Mouse (Mus musculus): ENCODE measurements around the gene Kmt5b. TPM values are rescaled to one million over a fixed set of nuclear protein-coding genes. Genes with fewer than 3 reads are reported as not detected.

The Kmt5b gene
- polyA plus RNA-seq, 1 experiment from 2014 or later: 34.3 TPM

DNA sequence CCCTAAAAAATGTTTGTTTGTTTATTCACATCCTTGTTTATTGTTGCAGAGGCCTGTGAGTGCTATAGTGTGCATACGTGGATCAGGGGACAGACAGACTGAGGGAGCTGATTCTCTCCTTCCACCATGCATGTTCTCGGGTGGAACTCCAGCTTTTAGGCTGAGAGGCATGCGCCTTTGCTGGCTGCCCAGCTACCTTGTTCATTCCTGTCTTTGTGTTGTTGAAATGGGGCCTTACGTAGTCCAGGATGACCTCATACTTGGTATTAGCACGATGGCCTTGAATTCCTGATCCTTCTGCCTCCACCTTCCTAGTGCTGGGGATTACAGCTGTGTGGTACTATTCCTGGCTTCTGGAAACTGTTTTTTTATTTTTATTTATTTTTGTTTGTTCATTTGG lies 80.5 kb downstream of the Kmt5b start:
- Histone ChIP-seq H3K4me3 (ENCODE audit: low read depth, low read length) (no peak overlapping the region), H3K4me2 (no peak overlapping the region), H3K9me3 (ENCODE audit: low read depth, low read length) (no peaks in the 10 kb centered on the region), H3K27me3 (ENCODE audit: insufficient read depth, low read length) (no peaks in the 10 kb centered on the region), H3K9ac (no peak overlapping the region), H3K4me1 (ENCODE audit: insufficient read depth) (0 out of 2 replicates have a peak, but pooled peaks cover 3% of the 10 kb centered on the region), H3K27ac (ENCODE audit: low read depth) (no peak overlapping the region), H3K36me3 (ENCODE audit: insufficient read depth) (no peaks in the 10 kb centered on the region)
- ATAC-seq (ENCODE audit: insufficient read depth): no peak
- no peak for DNase-seq
- no peak for TF ChIP-seq CTCF (IDR thresholded peaks at IDR 0.05; ENCODE audit: low read depth)
- 73% methylated on average over 5 of the region's 5 CpGs for WGBS

GRCm38 (mm10) chr19:3848207-3848808 lies 81.1 kb downstream of the Kmt5b start:
- Histone ChIP-seq H3K36me3 (ENCODE audit: insufficient read depth) (no peaks in the 10 kb centered on the region), H3K9ac (no peak overlapping the region), H3K27me3 (ENCODE audit: insufficient read depth, low read length) (no peaks in the 10 kb centered on the region), H3K9me3 (ENCODE audit: low read depth, low read length) (no peaks in the 10 kb centered on the region), H3K4me3 (ENCODE audit: low read depth, low read length) (no peak overlapping the region), H3K27ac (ENCODE audit: low read depth) (no peak overlapping the region), H3K4me1 (ENCODE audit: insufficient read depth) (peaks cover 7% of the 10 kb centered on the region), H3K4me2 (no peak overlapping the region)
- no peak for TF ChIP-seq CTCF (IDR thresholded peaks at IDR 0.05; ENCODE audit: low read depth)
- 77% methylated on average over 7 of the region's 7 CpGs for WGBS
- DNase-seq (no peak), ATAC-seq (ENCODE audit: insufficient read depth) (no peak)

DNA sequence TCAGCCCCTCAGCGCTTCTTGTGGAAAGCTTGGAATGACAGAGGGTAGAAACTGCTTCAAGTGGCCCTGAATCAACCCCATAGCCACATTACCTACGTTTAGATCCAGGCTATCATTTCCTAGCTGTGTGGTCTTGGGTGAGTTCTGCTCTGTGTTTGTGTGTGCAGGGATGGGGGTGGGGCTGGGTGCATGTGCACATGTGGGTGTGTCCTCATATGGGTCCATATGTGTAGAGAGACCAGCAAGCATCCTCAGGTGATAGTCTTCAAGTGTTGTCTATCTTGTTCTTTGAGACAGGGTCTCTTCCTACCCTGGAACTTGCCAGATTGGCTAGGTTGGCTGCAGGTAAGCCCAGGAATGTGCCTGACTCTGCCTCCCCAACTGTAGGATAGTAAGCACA lies 82.0 kb downstream of the Kmt5b start:
- DNase-seq: no peak
- WGBS: 88% methylated on average over 2 of the region's 2 CpGs
- Histone ChIP-seq H3K9me3 (ENCODE audit: low read depth, low read length) (no peaks in the 10 kb centered on the region), H3K4me2 (no peak overlapping the region), H3K4me3 (ENCODE audit: low read depth, low read length) (no peak overlapping the region), H3K36me3 (ENCODE audit: insufficient read depth) (no peaks in the 10 kb centered on the region), H3K27ac (ENCODE audit: low read depth) (no peak overlapping the region), H3K27me3 (ENCODE audit: insufficient read depth, low read length) (no peaks in the 10 kb centered on the region), H3K9ac (no peak overlapping the region), H3K4me1 (ENCODE audit: insufficient read depth) (peaks cover 14% of the 10 kb centered on the region)
- no peak for TF ChIP-seq CTCF (IDR thresholded peaks at IDR 0.05; ENCODE audit: low read depth)
- no peak for ATAC-seq (ENCODE audit: insufficient read depth)

DNA sequence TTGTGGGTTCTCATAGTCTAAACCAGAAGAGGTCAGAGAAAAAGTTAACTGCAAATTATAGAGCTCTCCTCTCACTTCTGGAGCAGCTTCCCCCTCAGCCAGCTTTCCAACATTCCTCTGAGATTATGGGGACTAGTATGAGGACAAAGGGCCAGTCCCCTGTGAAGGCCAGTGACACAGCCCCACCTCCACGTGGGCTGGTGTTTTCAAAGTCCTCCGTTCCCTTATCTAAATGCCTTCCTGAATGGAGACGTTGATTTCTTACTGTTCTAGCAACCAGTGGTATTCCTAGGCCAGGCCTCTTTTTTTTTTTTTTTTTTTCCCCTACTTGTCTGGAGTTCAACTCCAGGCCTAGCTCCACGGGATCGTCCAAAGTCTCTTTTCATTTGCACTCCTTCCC lies 82.9 kb downstream of the Kmt5b start:
- peak; percentile 14 for DNase-seq
- H3K4me2 ChIP-seq: no peak overlapping the region
- H3K9ac ChIP-seq: no peak overlapping the region
- H3K4me1 ChIP-seq (ENCODE audit: insufficient read depth): peaks cover 14% of the 10 kb centered on the region
- ATAC-seq (ENCODE audit: insufficient read depth): no peak
- no peak overlapping the region for H3K4me3 ChIP-seq (ENCODE audit: low read depth, low read length)
- H3K9me3 ChIP-seq (ENCODE audit: low read depth, low read length): no peaks in the 10 kb centered on the region
- H3K27ac ChIP-seq (ENCODE audit: low read depth): no peak overlapping the region
- H3K27me3 ChIP-seq (ENCODE audit: insufficient read depth, low read length): no peaks in the 10 kb centered on the region
- TF ChIP-seq CTCF (IDR thresholded peaks at IDR 0.05; ENCODE audit: low read depth): no peak
- no peaks in the 10 kb centered on the region for H3K36me3 ChIP-seq (ENCODE audit: insufficient read depth)
- 35% methylated on average over 5 of the region's 5 CpGs for WGBS

DNA sequence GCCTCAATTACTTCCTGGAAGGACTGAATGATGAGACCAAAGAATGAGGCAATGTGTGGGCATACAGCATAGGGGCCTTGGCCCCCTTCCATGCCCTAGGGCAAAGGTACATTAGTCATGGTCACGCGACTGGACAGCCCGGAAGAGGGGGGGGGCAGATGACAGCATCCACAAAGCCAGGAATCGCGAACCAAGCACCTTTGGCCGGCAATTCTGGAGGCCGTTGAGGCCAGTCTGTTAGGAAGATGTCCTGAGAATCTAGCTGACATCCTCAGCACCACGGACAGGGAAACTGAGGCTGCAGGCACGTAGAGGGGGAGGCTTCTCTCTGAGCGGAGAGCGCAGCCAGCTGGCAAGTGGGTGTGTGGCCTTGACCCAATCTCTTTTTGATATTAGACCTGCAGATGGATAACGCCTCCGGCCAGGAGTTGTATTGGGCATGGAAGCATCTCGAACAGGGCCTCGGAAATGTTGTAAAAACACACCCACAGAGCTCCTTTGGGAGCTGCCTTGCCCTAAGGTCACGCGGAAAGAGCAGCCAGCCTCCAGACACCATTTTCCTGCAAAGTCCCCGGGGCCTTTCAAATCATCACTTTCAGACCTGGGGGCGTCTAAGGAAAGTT lies 83.7 kb downstream of the Kmt5b start:
- Histone ChIP-seq H3K9ac (peak overlapping the region; percentile 88), H3K9me3 (ENCODE audit: low read depth, low read length) (no peaks in the 10 kb centered on the region), H3K27ac (ENCODE audit: low read depth) (peak overlapping the region; percentile 69; the same call in 1 of the 2 replicates), H3K27me3 (ENCODE audit: insufficient read depth, low read length) (no peaks in the 10 kb centered on the region), H3K36me3 (ENCODE audit: insufficient read depth) (no peaks in the 10 kb centered on the region), H3K4me2 (peak overlapping the region; percentile 84), H3K4me1 (ENCODE audit: insufficient read depth) (peaks cover 14% of the 10 kb centered on the region), H3K4me3 (ENCODE audit: low read depth, low read length) (peak overlapping the region; percentile 90)
- TF ChIP-seq CTCF (IDR thresholded peaks at IDR 0.05; ENCODE audit: low read depth): no peak
- no peak for DNase-seq
- 6% methylated on average over 19 of the region's 19 CpGs for WGBS
- no peak for ATAC-seq (ENCODE audit: insufficient read depth)

GRCm38 (mm10) chr19:3851502-3851962 lies 84.3 kb downstream of the Kmt5b start, which contains the start of gene Chka:
Gene Chka, plus strand, starts transcription at chr19:3851773.
- H3K36me3 ChIP-seq (ENCODE audit: insufficient read depth): no peaks in the 10 kb centered on the region
- H3K9me3 ChIP-seq (ENCODE audit: low read depth, low read length): no peaks in the 10 kb centered on the region
- peak; percentile 99 for ATAC-seq (ENCODE audit: insufficient read depth)
- peak; percentile 98 for DNase-seq
- H3K27me3 ChIP-seq (ENCODE audit: insufficient read depth, low read length): no peaks in the 10 kb centered on the region
- H3K4me2 ChIP-seq: peak within 1 kb of the TSS; percentile 84
- H3K4me3 ChIP-seq (ENCODE audit: low read depth, low read length): peak within 1 kb of the TSS; percentile 90
- TF ChIP-seq CTCF (IDR thresholded peaks at IDR 0.05; ENCODE audit: low read depth): peak; percentile 34
- peak within 1 kb of the TSS; percentile 88 for H3K9ac ChIP-seq
- under 1% methylated on average over 53 of the region's 54 CpGs for whole genome bisulfite sequencing
- peak within 1 kb of the TSS; percentile 99 for H3K27ac ChIP-seq (ENCODE audit: low read depth)
- H3K4me1 ChIP-seq (ENCODE audit: insufficient read depth): peaks cover 14% of the 10 kb centered on the region

DNA sequence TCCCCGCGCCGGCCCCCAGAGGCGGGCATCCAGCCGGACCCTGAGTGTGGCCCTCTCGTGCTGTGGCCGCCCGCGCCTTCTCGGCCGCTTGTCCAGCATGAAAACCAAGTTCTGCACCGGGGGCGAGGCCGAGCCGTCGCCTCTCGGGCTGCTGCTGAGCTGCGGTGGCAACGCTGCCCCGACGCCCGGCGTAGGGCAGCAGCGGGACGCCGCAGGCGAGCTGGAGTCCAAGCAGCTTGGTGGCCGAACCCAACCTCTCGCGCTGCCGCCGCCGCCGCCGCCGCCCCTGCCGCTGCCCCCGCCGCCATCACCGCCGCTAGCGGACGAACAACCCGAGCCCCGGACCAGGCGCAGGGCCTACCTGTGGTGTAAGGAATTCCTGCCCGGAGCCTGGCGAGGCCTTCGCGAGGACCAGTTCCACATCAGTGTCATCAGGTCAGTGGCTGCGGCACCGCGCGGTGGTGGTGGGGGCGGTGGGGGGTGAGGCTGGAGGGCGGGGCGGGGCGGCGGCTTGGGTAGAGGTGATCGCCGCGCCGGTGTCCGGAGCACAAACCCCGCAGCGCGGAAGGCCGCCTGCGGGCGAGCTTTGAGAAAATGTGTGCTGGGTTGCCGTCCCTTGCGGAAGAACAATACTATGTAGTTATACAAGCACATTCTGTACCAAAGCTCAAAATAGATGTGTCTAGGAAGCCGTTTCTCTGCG lies 84.9 kb downstream of the Kmt5b start:
- WGBS: under 1% methylated on average over 65 of the region's 74 CpGs
- no peak for TF ChIP-seq CTCF (IDR thresholded peaks at IDR 0.05; ENCODE audit: low read depth)
- Histone ChIP-seq H3K27me3 (ENCODE audit: insufficient read depth, low read length) (no peaks in the 10 kb centered on the region), H3K27ac (ENCODE audit: low read depth) (peak overlapping the region; percentile 99), H3K4me2 (peak overlapping the region; percentile 84), H3K4me1 (ENCODE audit: insufficient read depth) (peaks cover 14% of the 10 kb centered on the region), H3K36me3 (ENCODE audit: insufficient read depth) (no peaks in the 10 kb centered on the region), H3K9ac (peak overlapping the region; percentile 88), H3K9me3 (ENCODE audit: low read depth, low read length) (no peaks in the 10 kb centered on the region), H3K4me3 (ENCODE audit: low read depth, low read length) (peak overlapping the region; percentile 90)
- DNase-seq: peak; percentile 65
- no peak; the same call in none of the 2 replicates for ATAC-seq (ENCODE audit: insufficient read depth)
